Mouse (Mus musculus): ENCODE results near the gene Antxrl. TPM values are rescaled to one million over a fixed set of nuclear protein-coding genes. Genes with fewer than 3 reads are reported as not detected.

Antxrl gene
- not detected for total RNA-seq (2021)
- long read RNA-seq, experiment 1, result 0 reads
- long read RNA-seq, experiment 2, result 0 reads

- no peak for DNase-seq
- intact Hi-C loops (cut with DNase I), result no loop called here
Measured at GRCm38 (mm10) chr14:34052516-34052915, at the start of gene Antxrl. TSS of gene Antxrl (plus strand) at chr14:34052707.

DNA sequence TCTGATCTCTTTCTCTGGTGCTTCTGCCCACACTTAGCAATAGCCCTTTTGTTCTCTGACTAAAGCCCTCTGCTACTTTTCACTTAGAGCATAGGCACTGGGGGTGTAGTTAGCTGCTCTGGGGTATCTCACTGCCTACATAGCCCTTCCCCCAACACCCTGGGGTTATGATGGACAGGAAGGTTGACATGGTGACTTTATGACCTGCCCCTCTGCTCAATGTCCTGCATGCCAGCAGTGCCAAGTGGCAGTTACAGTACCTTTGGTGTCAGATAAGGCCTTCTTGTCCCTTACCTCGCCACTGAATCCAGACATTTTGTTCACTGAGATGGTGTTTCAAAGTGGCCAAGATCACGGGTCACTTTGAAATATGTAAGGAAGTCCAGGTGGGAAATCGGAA is 37.4 kb upstream of the Antxrl start, which contains the start of gene Gm30083:
Gm30083 (minus strand) TSS at position 120 of the 400 bp plus-strand sequence.
- intact Hi-C loops (cut with DNase I), result no loop called here
- DNase-seq, result no peak

- DNase-seq, result no peak
- intact Hi-C loops (cut with DNase I), result no loop called here
Measured at GRCm38 (mm10) chr14:34016381-34016780, 36.1 kb upstream of the Antxrl start, which contains the start of gene Gm5460. TSS of gene Gm5460 (plus strand) at chr14:34016758.

DNA sequence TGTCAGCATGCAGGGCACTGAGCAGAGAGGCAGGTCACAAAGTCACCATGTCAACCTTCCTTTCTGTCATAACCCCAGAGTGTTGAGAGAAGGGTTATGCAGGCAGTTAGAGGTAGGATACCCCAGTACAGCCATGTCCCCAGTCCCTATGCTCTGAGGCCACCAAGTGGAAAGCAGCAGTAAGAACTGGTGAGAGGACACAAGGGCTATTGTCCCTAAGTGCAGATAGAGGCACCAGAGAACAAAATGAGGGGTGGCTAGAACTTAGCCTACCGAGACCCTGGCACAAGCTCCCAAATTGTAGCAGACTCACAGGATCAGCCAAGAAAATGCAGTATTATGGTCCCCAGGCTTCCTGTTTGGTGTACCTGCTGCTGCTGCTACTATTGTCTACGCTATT is 35.6 kb upstream of the Antxrl start:
- intact Hi-C loops (cut with DNase I), result no loop called here
- no peak for DNase-seq

- intact Hi-C loops (cut with DNase I), result no loop called here
Measured at GRCm38 (mm10) chr14:34026710-34027109, 25.8 kb upstream of the Antxrl start.

GRCm38 (mm10) chr14:34033841-34034610 is 18.5 kb upstream of the Antxrl start:
- intact Hi-C loops (cut with DNase I), result no loop called here
- DNase-seq, result no peak

More at GRCm38 (mm10) chr14:34026710-34027109, 25.8 kb upstream of the Antxrl start:
- DNase-seq, result no peak

- no peak for DNase-seq
- intact Hi-C loops (cut with DNase I), result no loop called here
Measured at GRCm38 (mm10) chr14:34041241-34041640, 11.3 kb upstream of the Antxrl start.

GRCm38 (mm10) chr14:34043341-34043740 is 9.2 kb upstream of the Antxrl start:
- intact Hi-C loops (cut with DNase I), result no loop called here
- no peak for DNase-seq

DNA sequence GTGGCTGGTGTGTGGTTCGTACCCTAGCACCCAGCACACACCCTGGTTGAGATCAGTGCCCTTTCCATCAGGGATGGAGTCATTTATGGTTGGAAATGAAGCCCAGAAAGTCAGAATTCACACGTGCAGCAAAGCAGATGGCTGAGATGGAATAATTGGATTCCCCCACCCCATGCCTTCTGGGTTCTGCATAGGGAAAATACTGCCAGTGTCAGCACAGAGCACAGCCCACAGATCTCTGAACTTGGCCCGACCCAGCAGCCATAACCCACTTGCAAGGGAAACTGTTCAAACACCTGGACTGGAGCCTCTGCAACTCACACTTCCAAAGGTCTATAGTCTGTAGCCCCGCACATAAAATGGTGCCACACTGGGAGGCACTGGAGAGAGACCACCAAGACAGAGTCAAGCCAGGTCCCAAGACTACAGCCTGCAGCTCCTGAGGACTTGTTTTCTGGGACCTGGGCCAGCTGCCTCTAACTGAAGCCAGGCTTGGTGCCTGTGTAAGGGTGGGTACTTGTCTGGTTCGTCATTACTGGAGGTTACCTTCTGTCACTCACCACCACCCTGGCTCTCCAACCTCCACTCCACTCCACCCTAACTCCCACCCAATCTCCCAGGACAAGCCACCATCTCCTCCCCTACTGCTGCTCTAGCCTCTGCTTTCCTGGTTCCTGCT is 2.3 kb upstream of the Antxrl start:
- intact Hi-C loops (cut with DNase I), result no loop called here
- no peak for DNase-seq

GRCm38 (mm10) chr14:34071665-34072064 is 19.2 kb downstream of the Antxrl start:
- intact Hi-C loops (cut with DNase I), result no loop called here
- DNase-seq, result no peak

GRCm38 (mm10) chr14:34075346-34075745 is 22.8 kb downstream of the Antxrl start:
- DNase-seq, result no peak
- intact Hi-C loops (cut with DNase I), result no loop called here

DNA sequence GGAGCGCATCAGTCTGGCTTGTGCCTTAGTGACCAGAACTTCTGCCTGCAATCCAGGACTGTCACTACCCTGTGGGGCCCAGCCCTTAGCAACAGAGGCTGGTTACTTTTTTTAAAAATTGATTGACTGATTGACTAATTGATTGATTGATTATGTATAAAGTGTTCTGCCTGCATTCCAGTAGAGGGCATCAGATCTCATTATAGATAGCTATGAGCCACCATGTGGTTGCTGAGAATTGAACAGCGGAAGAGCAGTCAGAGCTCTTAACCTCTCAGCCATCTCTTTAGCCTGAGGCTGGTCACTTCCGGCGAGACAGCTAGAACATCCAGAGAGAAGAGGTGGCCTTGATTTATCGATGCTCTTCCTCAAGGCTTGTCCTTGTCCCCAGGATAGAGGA is 24.7 kb downstream of the Antxrl start:
- no peak for DNase-seq
- intact Hi-C loops (cut with DNase I), result no loop called here

GRCm38 (mm10) chr14:34078293-34078692 is 25.8 kb downstream of the Antxrl start:
- intact Hi-C loops (cut with DNase I), result no loop called here
- DNase-seq, result no peak

DNA sequence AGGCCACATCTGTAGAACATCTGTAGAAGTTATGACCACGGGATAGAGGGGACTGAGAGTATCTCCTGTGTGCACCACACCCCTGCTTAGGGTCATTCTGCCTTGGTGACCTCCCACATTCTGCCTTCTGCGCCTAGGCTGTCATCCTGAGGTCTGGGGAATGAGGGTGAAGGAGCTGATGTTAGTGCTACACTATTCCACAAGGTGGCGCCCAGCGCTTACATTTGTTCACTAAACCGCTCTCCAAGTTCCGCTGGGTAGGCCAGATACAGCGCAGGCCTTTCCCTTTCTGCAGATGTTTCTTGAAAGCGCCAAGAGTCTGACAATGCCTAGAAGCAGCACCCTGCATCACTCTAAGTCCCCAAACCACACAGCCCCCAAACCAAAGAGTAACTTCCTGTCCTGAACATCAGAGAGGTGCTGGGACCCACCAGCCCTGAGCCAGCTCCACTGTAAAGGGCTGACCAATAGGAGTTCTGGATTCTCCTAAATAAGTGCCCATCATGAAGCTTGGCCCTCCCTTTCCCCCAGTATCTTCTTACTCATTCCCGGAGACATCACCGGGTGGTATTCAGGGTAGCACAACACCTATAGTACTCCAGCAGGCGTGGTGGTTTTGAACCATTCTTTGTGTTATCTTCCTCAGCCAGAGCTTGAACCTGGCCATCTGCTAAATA is 28.0 kb downstream of the Antxrl start:
- DNase-seq, result peak; percentile 46 to 56
- intact Hi-C loops (cut with DNase I), result loop anchor here (2.0 to 5.0 kb wide), 3 partner anchors 22 to 157 kb away; partner anchors contain the start of gene A630023A22Rik

DNA sequence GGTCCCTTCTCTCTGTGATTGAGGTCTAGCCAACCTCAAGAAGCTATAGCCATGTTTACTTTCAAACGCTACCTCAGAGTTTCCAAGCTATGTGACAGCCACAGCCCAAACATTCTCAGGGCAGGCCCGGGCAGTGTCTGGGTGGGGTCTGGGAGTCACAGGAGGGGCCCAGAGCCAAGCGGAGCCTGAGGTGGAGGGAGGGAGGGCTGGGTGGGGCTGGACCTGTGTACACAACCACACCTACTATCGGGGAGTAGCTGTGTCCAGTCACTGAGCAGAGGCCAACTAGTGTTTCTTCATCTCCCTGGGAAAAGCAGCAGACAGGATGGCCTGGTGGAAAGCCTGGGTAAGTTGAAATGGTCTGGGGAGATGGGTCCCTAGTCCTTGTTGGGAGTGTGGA is 33.2 kb downstream of the Antxrl start, which contains the start of gene Anxa8:
Anxa8 (plus strand) TSS at position 251 of the 400 bp plus-strand sequence.
- intact Hi-C loops (cut with DNase I), result no loop called here
- no peak for DNase-seq

GRCm38 (mm10) chr14:34086806-34087205 is 34.3 kb downstream of the Antxrl start:
- intact Hi-C loops (cut with DNase I), result no loop called here

DNA sequence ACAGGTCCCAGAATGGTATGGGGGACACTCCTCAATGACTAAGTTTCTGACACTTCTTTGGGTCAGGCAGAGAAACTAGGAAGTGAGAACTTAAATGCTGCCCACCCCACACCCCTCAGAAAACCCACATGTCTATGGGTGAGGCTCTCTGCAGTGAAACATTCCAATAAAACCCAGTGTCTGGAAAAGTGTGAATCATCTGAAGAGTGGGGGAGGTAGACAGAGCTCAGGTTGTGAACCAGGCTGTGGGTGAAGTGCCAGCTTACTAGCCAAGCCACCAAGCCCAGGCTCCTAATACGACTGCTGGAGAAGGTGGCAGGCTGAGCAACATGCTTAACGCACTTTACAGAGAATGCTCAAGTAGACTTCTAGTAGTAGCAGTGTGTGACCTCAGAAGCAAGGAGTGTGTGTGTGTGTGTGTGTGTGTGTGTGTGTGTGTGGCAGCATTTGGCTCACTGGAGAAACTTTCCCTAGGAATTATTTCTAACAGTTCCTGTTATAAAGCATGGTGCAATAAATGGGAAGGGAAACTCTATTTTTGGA is 35.4 kb downstream of the Antxrl start:
- intact Hi-C loops (cut with DNase I), result no loop called here
- no peak for DNase-seq

More at GRCm38 (mm10) chr14:34086806-34087205, 34.3 kb downstream of the Antxrl start:
- DNase-seq, result no peak

DNA sequence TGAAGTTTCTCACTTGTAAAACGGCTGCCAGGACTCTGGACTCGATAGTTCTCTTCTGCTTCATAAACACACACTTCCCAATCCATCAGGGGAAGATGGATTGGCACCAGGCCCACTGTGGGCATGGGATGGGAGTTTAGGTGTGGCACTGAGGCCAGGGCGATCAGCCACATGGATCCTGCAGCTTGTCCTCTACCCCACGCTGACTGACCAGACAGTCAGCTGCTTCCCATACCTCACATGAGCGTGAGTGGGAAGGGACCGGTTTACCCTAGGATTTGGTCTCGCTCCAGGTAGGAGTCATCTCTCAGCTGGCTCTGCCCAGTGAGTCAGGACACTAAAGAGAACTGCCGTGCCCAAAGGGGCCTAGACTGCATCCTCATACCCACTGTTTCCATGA is 37.3 kb downstream of the Antxrl start:
- intact Hi-C loops (cut with DNase I), result no loop called here

GRCm38 (mm10) chr14:34091475-34091874 is 39.0 kb downstream of the Antxrl start:
- intact Hi-C loops (cut with DNase I), result no loop called here

More for the DNA sequence above, 37.3 kb downstream of the Antxrl start:
- DNase-seq, result no peak

GRCm38 (mm10) chr14:34092856-34093255 is 40.3 kb downstream of the Antxrl start:
- no peak for DNase-seq
- intact Hi-C loops (cut with DNase I), result no loop called here

More at GRCm38 (mm10) chr14:34091475-34091874, 39.0 kb downstream of the Antxrl start:
- no peak for DNase-seq

GRCm38 (mm10) chr14:34096161-34096560 is 43.7 kb downstream of the Antxrl start:
- intact Hi-C loops (cut with DNase I), result no loop called here
- no peak for DNase-seq

Measured in gastrocnemius, postnatal 36 days (tissue).